Mouse (Mus musculus) gastrocnemius, adult 2 months (tissue): ENCODE measurements at regions not wholly inside any gene's neighbourhood (a gene's known extent, or its start where the extent isn't known, plus 50 kb on each side); places are given as distances from the start of the nearest gene placed in this dataset.

Source experiments
- DNase-seq: peaks from one replicate; pipeline ENCODE4 v3.0.0; 2022
- H3K27ac ChIP-seq: fragments of 200-600 bp; 2 replicates; pipeline ENCODE4 v1.8.1; 2022; ENCODE audit warnings: mild to moderate bottlenecking
- H3K4me3 ChIP-seq: fragments of 200-600 bp; 2 replicates; pipeline ENCODE4 v1.8.1; 2022; ENCODE audit warnings: mild to moderate bottlenecking, moderate library complexity
- CTCF ChIP-seq: fragments of 200-600 bp; IDR thresholded peaks from 2 replicates; pipeline ENCODE4 v1.8.1; 2022; ENCODE audit warnings: antibody characterized with exemption, mild to moderate bottlenecking, moderate library complexity
- intact Hi-C: fragments of 180-260 bp; cut with DNase I; formaldehyde crosslinking; loops from one replicate; pipeline ENCODE4 v1.15.1; 2025

DNA sequence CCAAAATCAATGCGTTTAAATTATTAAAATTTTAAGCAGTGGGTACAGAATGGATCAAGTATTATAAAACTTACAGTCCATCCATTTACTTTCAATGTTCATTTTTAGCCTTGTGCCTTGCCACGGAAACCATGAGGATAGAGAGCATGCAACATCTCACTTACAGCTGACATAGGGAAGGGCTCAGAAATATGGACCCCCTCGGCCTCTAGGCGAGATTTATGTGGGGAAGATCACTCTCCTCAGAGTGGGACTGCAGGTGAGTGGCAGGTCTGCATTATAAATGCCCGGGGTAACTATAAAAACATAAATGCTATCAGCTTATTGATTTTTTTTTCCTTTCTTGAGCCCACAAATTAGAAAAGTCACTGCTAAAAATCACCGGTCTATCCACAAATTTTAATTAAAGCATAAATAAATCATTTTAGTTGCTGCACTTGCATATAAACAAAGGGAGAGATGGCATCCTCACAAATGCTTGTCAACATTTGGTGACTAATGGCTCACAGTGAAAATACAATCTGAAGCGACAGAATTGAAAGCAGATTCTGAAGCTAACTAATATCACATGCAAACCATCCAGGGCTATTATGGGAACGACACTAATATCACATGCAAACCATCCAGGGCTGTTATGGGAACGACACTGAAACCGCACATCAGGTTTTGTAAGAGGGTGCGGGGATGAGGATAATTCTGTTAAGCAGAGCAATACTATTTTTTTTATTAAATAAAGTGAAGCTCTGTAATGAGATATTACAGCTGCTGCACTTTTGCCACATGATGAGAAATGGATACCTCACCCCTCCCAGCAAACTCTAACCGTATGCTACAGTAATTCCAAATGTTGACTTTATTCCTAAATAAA, 201.7 kb downstream of the Tm2d1 start:
- no peak for DNase-seq
- no peak overlapping the region for H3K4me3 ChIP-seq
- H3K27ac ChIP-seq: no peak overlapping the region
- intact Hi-C loops: no loop called here
- TF ChIP-seq CTCF: no peak

DNA sequence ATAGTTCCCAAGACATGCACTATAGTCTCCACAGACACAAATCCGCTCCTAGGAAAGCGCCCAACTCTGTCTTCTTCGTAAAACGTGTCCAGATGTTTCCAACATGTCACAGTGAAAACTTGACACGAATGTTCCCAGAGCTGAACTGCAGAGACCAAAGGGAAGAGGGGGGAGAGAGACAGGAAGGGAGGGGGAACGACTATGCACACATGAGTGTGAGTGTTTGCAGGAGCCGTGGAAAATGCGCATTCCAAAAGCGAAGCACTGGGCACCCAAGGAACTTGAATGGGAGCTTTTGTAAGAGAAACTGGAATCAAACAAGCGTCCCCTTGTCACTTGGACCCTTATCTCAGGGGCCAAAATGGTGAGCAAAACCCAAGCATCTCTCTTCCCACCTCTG, 202.8 kb downstream of the Tm2d1 start:
- Histone ChIP-seq H3K4me3 (no peak overlapping the region), H3K27ac (no peak overlapping the region)
- intact Hi-C loops: no loop called here
- TF ChIP-seq CTCF: no peak
- no peak for DNase-seq
